Mouse (Mus musculus): ENCODE measurements around the gene Gpr83.

DNA sequence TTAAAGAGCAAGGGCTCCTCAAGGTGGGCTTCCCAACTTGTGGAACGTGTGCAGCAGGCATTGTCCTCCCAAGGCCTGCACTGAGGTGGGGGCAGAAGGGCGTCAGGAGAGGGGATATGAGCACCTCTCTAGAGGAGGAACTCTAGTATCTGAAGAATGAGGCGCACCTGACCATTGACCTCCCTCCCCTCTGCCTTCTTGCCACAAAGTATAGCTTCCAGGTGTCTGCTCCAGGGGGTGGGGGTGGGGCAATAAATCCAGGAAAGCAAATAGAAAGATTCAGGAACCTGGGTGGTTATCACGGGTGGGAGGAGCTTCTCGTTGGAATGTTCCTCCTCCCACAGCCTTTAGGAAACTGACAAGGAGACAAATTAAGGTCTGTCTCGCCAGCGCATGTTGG, 41.7 kb downstream of the Gpr83 start:
- TF ChIP-seq MAFK (IDR thresholded peaks at IDR 0.05; ENCODE audit: borderline replicate concordance, low read depth, low read length) (no peak), USF2 (IDR thresholded peaks at IDR 0.05; ENCODE audit: borderline replicate concordance in 1 of 2, insufficient read depth in 1 of 2, low read depth in 1 of 2, low read length in 2 of 2) (no peak), ELF1 (IDR thresholded peaks at IDR 0.05; ENCODE audit: low read depth, low read length) (no peak), USF1 (IDR thresholded peaks at IDR 0.05; ENCODE audit: low read depth, low read length) (no peak), ZC3H11A (IDR thresholded peaks at IDR 0.05; ENCODE audit: low read depth, low read length) (no peak), SIN3A (IDR thresholded peaks at IDR 0.05; ENCODE audit: low read length) (no peak), NELFE (IDR thresholded peaks at IDR 0.05; ENCODE audit: low read depth, low read length) (no peak), POLR2A (IDR thresholded peaks at IDR 0.05; ENCODE audit: control insufficient read depth in 1 of 2, insufficient read depth in 1 of 2, low read depth in 1 of 2, low read length in 2 of 2, poor library complexity in 1 of 2) (no peak), E2F4 (IDR thresholded peaks at IDR 0.05; ENCODE audit: borderline replicate concordance, low read depth, low read length) (no peak), CTCF (IDR thresholded peaks at IDR 0.05 in 2 of 3, conservative IDR thresholded peaks at IDR 0.05 in 1 of 3; ENCODE audit: control insufficient read depth in 1 of 3, insufficient read depth in 1 of 3, low read depth in 2 of 3, low read length in 3 of 3, poor library complexity in 1 of 3, severe bottlenecking in 1 of 3) (no peak), RCOR1 (IDR thresholded peaks at IDR 0.05; ENCODE audit: low read depth, low read length) (no peak), UBTF (IDR thresholded peaks at IDR 0.05; ENCODE audit: borderline replicate concordance, insufficient read depth, low read depth, low read length) (no peak), MEF2A (IDR thresholded peaks at IDR 0.05; ENCODE audit: extremely low read depth, insufficient replicate concordance, low read depth, low read length, poor library complexity, severe bottlenecking) (no peak)
